Mouse (Mus musculus): ENCODE measurements at regions not wholly inside any gene's neighbourhood (a gene's known extent, or its start where the extent isn't known, plus 50 kb on each side); places are given as distances from the start of the nearest gene placed in this dataset.
"Not testable (repeated sequence)": the region's sequence is repeated elsewhere in the genome, so short reads cannot be mapped to it uniquely, and the experiment has no call there.

GRCm38 (mm10) chr4:64432097-64432496, 385.3 kb upstream of the Tnc start:
- no peaks in the 10 kb centered on the region for H3K36me3 ChIP-seq
- no peaks in the 10 kb centered on the region for H3K9me3 ChIP-seq (replicated peaks)
- H3K4me2 ChIP-seq, result no peak overlapping the region
- H3K4me3 ChIP-seq, result no peak overlapping the region
- no peaks in the 10 kb centered on the region for H3K4me1 ChIP-seq
- 60% methylated on average over 1 of the region's 1 CpGs for WGBS (ENCODE audit: insufficient replicate concordance)
- no peak for ATAC-seq
- H3K27ac ChIP-seq, result no peak overlapping the region
- no peak overlapping the region for H3K9ac ChIP-seq
- no peaks in the 10 kb centered on the region for H3K27me3 ChIP-seq (replicated peaks)

GRCm38 (mm10) chr4:64437744-64438594, 391.2 kb upstream of the Tnc start:
- Histone ChIP-seq H3K27me3 (replicated peaks) (no peaks in the 10 kb centered on the region), H3K9ac (no peak overlapping the region), H3K27ac (no peak overlapping the region), H3K9me3 (replicated peaks) (no peaks in the 10 kb centered on the region), H3K36me3 (no peaks in the 10 kb centered on the region), H3K4me3 (no peak overlapping the region), H3K4me1 (no peaks in the 10 kb centered on the region), H3K4me2 (no peak overlapping the region)
- WGBS (ENCODE audit: insufficient replicate concordance), result 58% methylated on average over 13 of the region's 13 CpGs
- ATAC-seq, result no peak

GRCm38 (mm10) chr4:64451442-64451841, 404.6 kb upstream of the Tnc start:
- Histone ChIP-seq H3K9me3 (replicated peaks) (no peaks in the 10 kb centered on the region), H3K27ac (no peak overlapping the region), H3K4me2 (no peak overlapping the region), H3K4me3 (no peak overlapping the region), H3K4me1 (no peaks in the 10 kb centered on the region), H3K9ac (no peak overlapping the region), H3K27me3 (replicated peaks) (no peaks in the 10 kb centered on the region), H3K36me3 (no peaks in the 10 kb centered on the region)
- WGBS (ENCODE audit: insufficient replicate concordance), result 69% methylated on average over 1 of the region's 1 CpGs
- ATAC-seq, result no peak

- no peak overlapping the region for H3K27ac ChIP-seq
- 52% methylated on average over 1 of the region's 1 CpGs for WGBS (ENCODE audit: insufficient replicate concordance)
- H3K4me1 ChIP-seq, result no peaks in the 10 kb centered on the region
- no peak overlapping the region for H3K4me2 ChIP-seq
- no peaks in the 10 kb centered on the region for H3K9me3 ChIP-seq (replicated peaks)
- H3K4me3 ChIP-seq, result no peak overlapping the region
- no peaks in the 10 kb centered on the region for H3K36me3 ChIP-seq
- H3K9ac ChIP-seq, result no peak overlapping the region
- no peaks in the 10 kb centered on the region for H3K27me3 ChIP-seq (replicated peaks)
- no peak for ATAC-seq
These were observed 405.1 kb upstream of the Tnc start for GRCm38 (mm10) chr4:64451946-64452345.

GRCm38 (mm10) chr4:64492260-64492962, 445.6 kb upstream of the Tnc start:
- no peak overlapping the region for H3K4me2 ChIP-seq
- H3K9ac ChIP-seq, result no peak overlapping the region
- H3K9me3 ChIP-seq (replicated peaks), result no peaks in the 10 kb centered on the region
- H3K36me3 ChIP-seq, result no peaks in the 10 kb centered on the region
- H3K27ac ChIP-seq, result no peak overlapping the region
- WGBS (ENCODE audit: insufficient replicate concordance), result 77% methylated on average over 1 of the region's 1 CpGs
- no peaks in the 10 kb centered on the region for H3K4me1 ChIP-seq
- no peak overlapping the region for H3K4me3 ChIP-seq
- no peak for ATAC-seq
- no peaks in the 10 kb centered on the region for H3K27me3 ChIP-seq (replicated peaks)

- not testable (repeated sequence) for H3K4me1 ChIP-seq; H3K9ac ChIP-seq; H3K27me3 ChIP-seq (replicated peaks); H3K27ac ChIP-seq; H3K9me3 ChIP-seq (replicated peaks); H3K4me2 ChIP-seq; H3K36me3 ChIP-seq; H3K4me3 ChIP-seq
- ATAC-seq, result peak; percentile 80
These were observed 450.9 kb upstream of the Tnc start for GRCm38 (mm10) chr4:64497759-64498158.

- H3K9ac ChIP-seq, result no peak overlapping the region
- no peaks in the 10 kb centered on the region for H3K9me3 ChIP-seq (replicated peaks)
- no peaks in the 10 kb centered on the region for H3K4me1 ChIP-seq
- WGBS (ENCODE audit: insufficient replicate concordance), result 76% methylated on average over 5 of the region's 5 CpGs
- no peaks in the 10 kb centered on the region for H3K36me3 ChIP-seq
- no peak for ATAC-seq
- H3K27me3 ChIP-seq (replicated peaks), result no peaks in the 10 kb centered on the region
- H3K27ac ChIP-seq, result no peak overlapping the region
- no peak overlapping the region for H3K4me2 ChIP-seq
- no peak overlapping the region for H3K4me3 ChIP-seq
These were observed 454.0 kb upstream of the Tnc start for GRCm38 (mm10) chr4:64500635-64501395.

GRCm38 (mm10) chr4:64521883-64522282, 475.1 kb upstream of the Tnc start:
- Histone ChIP-seq H3K27me3 (replicated peaks) (no peaks in the 10 kb centered on the region), H3K36me3 (no peaks in the 10 kb centered on the region)
- ATAC-seq, result no peak

GRCm38 (mm10) chr4:64527724-64528332, 481.0 kb upstream of the Tnc start:
- Histone ChIP-seq H3K9me3 (replicated peaks) (no peaks in the 10 kb centered on the region), H3K4me2 (no peak overlapping the region), H3K36me3 (no peaks in the 10 kb centered on the region), H3K4me3 (no peak overlapping the region), H3K27me3 (replicated peaks) (no peaks in the 10 kb centered on the region), H3K4me1 (no peaks in the 10 kb centered on the region), H3K27ac (no peak overlapping the region), H3K9ac (no peak overlapping the region)
- 59% methylated on average over 4 of the region's 4 CpGs for WGBS (ENCODE audit: insufficient replicate concordance)
- ATAC-seq, result no peak

More at GRCm38 (mm10) chr4:64521883-64522282, 475.1 kb upstream of the Tnc start:
- H3K4me3 ChIP-seq, result no peak overlapping the region
- no peaks in the 10 kb centered on the region for H3K4me1 ChIP-seq
- H3K27ac ChIP-seq, result no peak overlapping the region
- H3K9me3 ChIP-seq (replicated peaks), result no peaks in the 10 kb centered on the region
- no peak overlapping the region for H3K9ac ChIP-seq
- H3K4me2 ChIP-seq, result no peak overlapping the region

GRCm38 (mm10) chr4:64530585-64530984, 483.8 kb upstream of the Tnc start:
- H3K27me3 ChIP-seq (replicated peaks), result no peaks in the 10 kb centered on the region
- ATAC-seq, result no peak
- H3K36me3 ChIP-seq, result no peaks in the 10 kb centered on the region
- no peak overlapping the region for H3K4me3 ChIP-seq
- no peaks in the 10 kb centered on the region for H3K4me1 ChIP-seq
- 55% methylated on average over 4 of the region's 4 CpGs for WGBS (ENCODE audit: insufficient replicate concordance)
- H3K4me2 ChIP-seq, result no peak overlapping the region
- H3K27ac ChIP-seq, result no peak overlapping the region
- H3K9ac ChIP-seq, result no peak overlapping the region
- no peaks in the 10 kb centered on the region for H3K9me3 ChIP-seq (replicated peaks)

GRCm38 (mm10) chr4:64533019-64533418, 486.2 kb upstream of the Tnc start:
- H3K27me3 ChIP-seq (replicated peaks), result no peaks in the 10 kb centered on the region
- H3K36me3 ChIP-seq, result no peaks in the 10 kb centered on the region
- 56% methylated on average over 3 of the region's 3 CpGs for WGBS (ENCODE audit: insufficient replicate concordance)
- H3K4me2 ChIP-seq, result no peak overlapping the region
- H3K9ac ChIP-seq, result no peak overlapping the region
- ATAC-seq, result no peak
- no peak overlapping the region for H3K4me3 ChIP-seq
- H3K4me1 ChIP-seq, result no peaks in the 10 kb centered on the region
- no peaks in the 10 kb centered on the region for H3K9me3 ChIP-seq (replicated peaks)
- no peak overlapping the region for H3K27ac ChIP-seq

All from liver, embryonic 12.5 days (tissue).